Mouse (Mus musculus) myocyte (in vitro differentiated cells): ENCODE results near the gene Slc39a11.

Experiments
- CEBPB ChIP-seq: IDR thresholded peaks from 2 replicates; pipeline ENCODE4 v1.6.1; 2011; ENCODE audit warnings: mild to moderate bottlenecking, moderate library complexity; ENCODE audit not compliant: poor library complexity, insufficient read depth, severe bottlenecking
- E2F4 ChIP-seq: IDR thresholded peaks from one replicate; pipeline ENCODE4 v1.6.1; 2011; ENCODE audit warnings: mild to moderate bottlenecking, control low read depth, moderate library complexity; ENCODE audit not compliant: insufficient read depth
- MAX ChIP-seq: IDR thresholded peaks from one replicate; pipeline ENCODE4 v1.6.1; 2011; ENCODE audit warnings: low read depth, mild to moderate bottlenecking, control low read depth
- POLR2A ChIP-seq: IDR thresholded peaks from one replicate; pipeline ENCODE4 v1.6.1; 2011; ENCODE audit warnings: low read depth, mild to moderate bottlenecking, control low read depth, moderate library complexity; ENCODE audit not compliant: insufficient read length
- POLR2AphosphoS2 ChIP-seq: IDR thresholded peaks from one replicate; pipeline ENCODE4 v1.6.1; 2011; ENCODE audit warnings: low read depth, control low read depth; ENCODE audit not compliant: insufficient read length
- TCF12 ChIP-seq: IDR thresholded peaks from one replicate; pipeline ENCODE4 v1.6.1; 2011; ENCODE audit warnings: mild to moderate bottlenecking, control low read depth; ENCODE audit not compliant: poor library complexity, insufficient read depth, severe bottlenecking
- USF1 ChIP-seq: IDR thresholded peaks from one replicate; pipeline ENCODE4 v1.6.1; 2011; ENCODE audit warnings: low read depth, mild to moderate bottlenecking, control low read depth, moderate library complexity

DNA sequence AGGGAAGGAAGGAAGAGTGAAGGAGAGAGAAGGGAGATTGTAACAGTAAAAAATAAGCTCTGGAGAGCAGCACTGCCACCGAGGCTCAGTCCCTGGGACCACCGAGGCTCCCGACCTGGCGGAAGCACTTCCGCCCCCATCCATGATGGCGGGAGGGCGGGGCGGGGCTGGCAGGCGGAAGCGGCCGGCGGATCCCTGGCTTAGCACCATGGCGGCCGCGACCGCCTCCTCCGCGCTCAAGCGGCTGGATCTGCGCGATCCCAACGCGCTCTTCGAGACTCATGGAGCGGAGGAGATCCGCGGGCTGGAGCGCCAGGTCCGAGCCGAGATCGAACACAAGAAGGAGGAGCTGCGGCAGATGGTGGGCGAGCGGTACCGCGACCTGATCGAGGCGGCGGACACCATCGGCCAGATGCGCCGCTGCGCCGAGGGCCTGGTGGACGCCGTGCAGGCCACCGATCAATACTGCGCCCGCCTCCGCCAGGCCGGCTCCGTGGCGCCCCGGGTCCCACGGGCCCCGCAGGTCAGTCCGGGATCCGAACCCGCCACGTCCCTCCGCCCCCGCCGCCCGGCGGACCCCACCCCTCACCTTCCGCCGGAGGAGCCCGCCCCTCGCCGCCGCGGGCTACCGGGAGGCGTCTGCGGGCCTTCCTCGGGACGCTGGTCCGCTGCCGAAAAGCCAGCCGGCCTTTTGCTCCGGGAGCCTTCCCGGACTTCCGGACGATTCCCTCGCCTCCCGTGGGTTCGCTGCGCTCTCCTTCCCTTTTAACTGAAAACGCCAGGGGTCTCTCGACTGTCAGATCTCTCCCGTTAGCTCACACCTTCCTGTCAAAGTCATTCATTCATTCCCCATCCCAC is at the start of gene Slc39a11:
- TF ChIP-seq E2F4 (no peak), POLR2A (peak; percentile 78), POLR2AphosphoS2 (no peak), MAX (no peak), CEBPB (no peak), TCF12 (no peak), USF1 (no peak)
